Mouse (Mus musculus) right cerebral cortex, postnatal 36 days (tissue): ENCODE results near the gene Tdpoz2.
"Not testable (repeated sequence)": the region's sequence is repeated elsewhere in the genome, so short reads cannot be mapped to it uniquely, and the experiment has no call there.

Experiments used
- DNase-seq, 2 experiments: peaks; one replicate each; pipeline ENCODE4 v3.0.0; 2022; ENCODE audit warnings: low spot score in 2 of 2, mixed read lengths in 1 of 2

Gene Tdpoz2

GRCm38 (mm10) chr3:93652586-93652985 is at the start of gene Tdpoz2:
TSS of gene Tdpoz2 (minus strand) at chr3:93652686.
- no peak for DNase-seq

DNA sequence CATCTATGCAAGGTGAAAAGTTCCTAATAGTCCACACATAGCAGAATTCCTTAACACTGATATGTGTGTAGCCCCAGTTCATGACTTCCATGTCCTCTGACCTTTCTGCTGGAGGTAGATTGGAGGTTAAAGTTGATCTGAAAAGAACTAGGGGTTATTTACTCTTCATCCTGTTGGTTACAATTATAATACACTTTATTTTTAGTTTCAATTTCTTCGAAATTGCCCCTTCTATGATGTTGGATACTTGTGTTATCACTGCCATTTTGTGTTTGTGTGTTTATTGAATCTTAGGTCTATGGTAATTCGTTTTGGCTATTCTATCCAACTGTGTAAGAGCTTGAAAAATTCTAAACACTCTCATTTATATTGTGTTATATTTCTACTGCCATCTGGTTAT is 40.5 kb upstream of the Tdpoz2 start, which contains the start of gene Gm37596:
TSS of gene Gm37596 (minus strand) at position 101 of the 400 bp plus-strand sequence.
- DNase-seq, result not testable (repeated sequence)

GRCm38 (mm10) chr3:93676210-93676609 is 23.7 kb upstream of the Tdpoz2 start, which contains the start of gene Tdpoz1:
TSS of gene Tdpoz1 (minus strand) at chr3:93676310.
- DNase-seq, result not testable (repeated sequence)

DNA sequence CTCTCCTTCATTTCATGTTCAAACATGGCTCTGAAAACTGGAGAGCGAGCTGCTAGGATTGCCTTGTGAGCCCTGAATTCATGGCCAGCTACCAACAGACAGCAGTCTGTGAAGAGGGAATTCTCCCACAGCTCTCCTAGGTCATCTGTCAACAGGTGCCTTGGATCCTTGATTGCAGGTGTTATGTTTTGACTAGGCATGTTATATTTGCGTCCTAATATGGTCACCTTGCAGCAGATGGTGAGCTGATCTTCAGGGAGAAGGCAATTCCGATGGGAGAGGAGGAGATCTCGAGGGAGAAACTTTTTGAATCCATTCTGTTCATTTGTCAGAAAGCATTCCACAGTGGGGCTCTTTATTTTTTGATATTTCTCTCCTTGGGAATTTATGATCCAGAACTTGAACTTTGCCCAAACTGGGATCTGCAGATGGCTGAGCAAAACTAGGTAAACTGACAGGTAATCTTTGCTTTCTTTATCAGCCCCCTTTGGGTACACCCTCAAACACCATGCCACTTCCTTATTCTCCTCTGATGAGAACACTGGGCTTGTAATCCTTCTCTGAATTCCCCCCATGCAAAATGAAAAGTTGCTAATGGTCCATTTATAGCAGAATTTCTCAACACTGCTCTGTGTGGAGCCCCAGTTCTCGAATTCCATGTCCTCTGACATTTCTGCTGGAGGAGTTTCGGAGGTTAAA is 18.5 kb upstream of the Tdpoz2 start:
- DNase-seq, result not testable (repeated sequence)

GRCm38 (mm10) chr3:93654260-93654659 is 1.8 kb upstream of the Tdpoz2 start:
- no peak for DNase-seq

DNA sequence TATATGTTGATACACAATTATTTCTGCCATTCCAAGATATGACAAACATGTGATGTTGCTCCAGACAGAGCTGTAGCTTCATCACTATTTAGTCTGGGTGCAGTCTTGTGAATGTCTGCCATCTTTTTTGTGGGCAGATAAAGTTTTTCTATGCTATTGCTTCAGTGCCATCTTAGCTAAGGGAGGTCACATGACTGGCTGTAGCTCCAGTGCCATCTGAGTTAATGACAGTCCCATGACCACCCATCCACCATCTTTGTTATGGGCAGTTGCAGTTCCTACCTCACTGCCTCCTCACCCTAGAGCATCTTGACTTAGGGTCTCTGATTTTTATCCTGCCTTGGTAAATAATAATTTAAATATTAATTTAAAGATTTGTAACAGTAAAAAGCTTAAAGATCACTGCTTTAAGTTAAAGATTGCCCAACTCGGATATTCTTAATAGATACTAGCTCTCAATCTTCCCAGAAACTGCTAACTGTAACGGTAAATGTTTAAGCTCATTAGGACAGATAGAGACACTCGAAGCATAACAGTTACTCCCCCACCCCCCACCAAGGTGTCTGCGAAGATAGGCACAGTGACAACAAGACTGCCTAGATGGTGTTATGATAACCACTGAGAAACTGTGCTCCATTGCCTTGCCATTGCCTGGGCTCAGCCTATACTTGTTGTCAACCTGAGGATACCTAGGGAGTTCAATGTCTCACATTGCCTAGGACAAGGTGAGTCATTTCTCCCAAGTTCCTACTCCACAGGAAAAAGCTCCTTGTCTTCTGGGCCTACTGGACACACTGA is 21.4 kb downstream of the Tdpoz2 start:
- not testable (repeated sequence) for DNase-seq

DNA sequence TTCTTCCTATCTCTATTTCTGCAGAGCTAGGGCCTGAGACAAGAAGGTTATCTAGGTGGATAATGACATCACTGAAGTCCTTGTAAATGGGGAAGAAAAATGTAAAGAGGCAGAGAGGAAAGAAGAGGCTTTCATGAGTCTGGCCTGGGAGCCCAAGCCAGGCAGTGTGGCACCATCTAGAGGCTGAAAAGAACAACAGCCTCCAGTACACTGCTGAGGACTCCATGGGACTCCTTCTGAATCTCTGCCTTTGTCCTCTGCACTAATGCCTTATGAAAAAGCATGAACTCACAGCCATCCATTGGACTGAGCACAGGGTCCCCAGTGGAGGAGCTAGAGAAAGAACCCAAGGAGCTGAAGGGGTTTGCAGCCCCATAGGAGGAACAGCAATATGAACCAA is 43.5 kb downstream of the Tdpoz2 start:
- not testable (repeated sequence) for DNase-seq

DNA sequence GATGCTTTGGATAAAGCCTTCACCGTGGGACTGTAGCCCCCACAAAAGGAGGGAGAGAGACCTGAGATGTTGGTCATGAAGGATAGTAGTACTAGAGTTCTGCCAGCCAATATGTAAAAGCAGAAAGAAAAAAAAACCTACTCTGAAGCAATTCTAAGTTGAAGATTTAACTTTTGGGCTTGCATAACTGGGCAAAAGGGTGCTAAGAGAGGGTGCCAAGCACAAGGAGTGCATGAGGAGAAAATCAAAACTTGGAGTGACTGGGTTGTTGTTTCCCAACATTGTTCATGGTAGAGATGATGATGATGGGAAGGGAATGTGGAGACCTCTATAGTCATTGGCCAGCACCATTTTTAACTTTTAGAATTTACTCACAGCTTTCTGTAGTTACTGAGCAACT is 50.6 kb downstream of the Tdpoz2 start:
- no peak for DNase-seq
